Mouse (Mus musculus): ENCODE measurements around the gene Apom. TPM values are rescaled to one million over a fixed set of nuclear protein-coding genes. Genes with fewer than 3 reads are reported as not detected.

The Apom gene
- polyA plus RNA-seq, 1 experiment = 0.55 TPM

- Histone ChIP-seq H3K4me1 (replicated peaks; ENCODE audit: control insufficient read depth, insufficient read depth, low read length) (peaks cover 8% of the 10 kb centered on the region), H3K27me3 (ENCODE audit: control insufficient read depth, insufficient read depth, low read length) (no peaks in the 10 kb centered on the region), H3K4me3 (ENCODE audit: control insufficient read depth, insufficient read depth, low read length) (no peak overlapping the region), H3K27ac (ENCODE audit: control insufficient read depth, insufficient read depth, low read length) (no peak overlapping the region), H3K36me3 (ENCODE audit: control insufficient read depth, insufficient read depth, low read length) (peaks cover 71% of the 10 kb centered on the region)
- TF ChIP-seq CTCF (IDR thresholded peaks at IDR 0.05; ENCODE audit: borderline replicate concordance, control insufficient read depth, extremely low read depth, insufficient read depth, low read length, poor library complexity) (no peak), POLR2A (IDR thresholded peaks at IDR 0.05; ENCODE audit: control insufficient read depth, extremely low read depth, insufficient read depth, low read length, poor library complexity) (no peak)
- no peak for DNase-seq
- WGBS = 95% methylated on average over 7 of the region's 7 CpGs
Observed at GRCm38 (mm10) chr17:35159638-35160037, 27.8 kb upstream of the Apom start.

- no peak overlapping the region for H3K27ac ChIP-seq (ENCODE audit: control insufficient read depth, insufficient read depth, low read length)
- no peak overlapping the region for H3K4me3 ChIP-seq (ENCODE audit: control insufficient read depth, insufficient read depth, low read length)
- DNase-seq = no peak
- peaks cover 8% of the 10 kb centered on the region for H3K4me1 ChIP-seq (replicated peaks; ENCODE audit: control insufficient read depth, insufficient read depth, low read length)
- TF ChIP-seq POLR2A (IDR thresholded peaks at IDR 0.05; ENCODE audit: control insufficient read depth, extremely low read depth, insufficient read depth, low read length, poor library complexity) (no peak), CTCF (IDR thresholded peaks at IDR 0.05; ENCODE audit: borderline replicate concordance, control insufficient read depth, extremely low read depth, insufficient read depth, low read length, poor library complexity) (no peak)
- H3K27me3 ChIP-seq (ENCODE audit: control insufficient read depth, insufficient read depth, low read length) = no peaks in the 10 kb centered on the region
- peaks cover 78% of the 10 kb centered on the region for H3K36me3 ChIP-seq (ENCODE audit: control insufficient read depth, insufficient read depth, low read length)
- 97% methylated on average over 16 of the region's 16 CpGs for WGBS
Observed at GRCm38 (mm10) chr17:35158850-35159593, 27.2 kb upstream of the Apom start.

GRCm38 (mm10) chr17:35157661-35158175, 25.9 kb upstream of the Apom start:
- Histone ChIP-seq H3K4me3 (ENCODE audit: control insufficient read depth, insufficient read depth, low read length) (no peak overlapping the region), H3K27me3 (ENCODE audit: control insufficient read depth, insufficient read depth, low read length) (no peaks in the 10 kb centered on the region), H3K4me1 (replicated peaks; ENCODE audit: control insufficient read depth, insufficient read depth, low read length) (peaks cover 1% of the 10 kb centered on the region), H3K36me3 (ENCODE audit: control insufficient read depth, insufficient read depth, low read length) (peaks cover 91% of the 10 kb centered on the region), H3K27ac (ENCODE audit: control insufficient read depth, insufficient read depth, low read length) (no peak overlapping the region)
- TF ChIP-seq POLR2A (IDR thresholded peaks at IDR 0.05; ENCODE audit: control insufficient read depth, extremely low read depth, insufficient read depth, low read length, poor library complexity) (no peak), CTCF (IDR thresholded peaks at IDR 0.05; ENCODE audit: borderline replicate concordance, control insufficient read depth, extremely low read depth, insufficient read depth, low read length, poor library complexity) (no peak)
- DNase-seq = no peak
- WGBS = 98% methylated on average over 8 of the region's 8 CpGs

GRCm38 (mm10) chr17:35157254-35157653, 25.4 kb upstream of the Apom start:
- WGBS = 97% methylated on average over 8 of the region's 8 CpGs

GRCm38 (mm10) chr17:35156461-35157200, 24.8 kb upstream of the Apom start:
- no peaks in the 10 kb centered on the region for H3K27me3 ChIP-seq (ENCODE audit: control insufficient read depth, insufficient read depth, low read length)
- no peak for TF ChIP-seq CTCF (IDR thresholded peaks at IDR 0.05; ENCODE audit: borderline replicate concordance, control insufficient read depth, extremely low read depth, insufficient read depth, low read length, poor library complexity)
- TF ChIP-seq POLR2A (IDR thresholded peaks at IDR 0.05; ENCODE audit: control insufficient read depth, extremely low read depth, insufficient read depth, low read length, poor library complexity) = no peak
- H3K36me3 ChIP-seq (ENCODE audit: control insufficient read depth, insufficient read depth, low read length) = peaks cover 100% of the 10 kb centered on the region
- H3K4me1 ChIP-seq (replicated peaks; ENCODE audit: control insufficient read depth, insufficient read depth, low read length) = no peaks in the 10 kb centered on the region
- H3K4me3 ChIP-seq (ENCODE audit: control insufficient read depth, insufficient read depth, low read length) = no peak overlapping the region
- no peak overlapping the region for H3K27ac ChIP-seq (ENCODE audit: control insufficient read depth, insufficient read depth, low read length)
- DNase-seq = no peak
- 95% methylated on average over 33 of the region's 33 CpGs for WGBS

More at GRCm38 (mm10) chr17:35157254-35157653, 25.4 kb upstream of the Apom start:
- no peaks in the 10 kb centered on the region; the same call in 1 of the 2 replicates for H3K4me1 ChIP-seq (replicated peaks; ENCODE audit: control insufficient read depth, insufficient read depth, low read length)
- no peak overlapping the region for H3K27ac ChIP-seq (ENCODE audit: control insufficient read depth, insufficient read depth, low read length)
- H3K27me3 ChIP-seq (ENCODE audit: control insufficient read depth, insufficient read depth, low read length) = no peaks in the 10 kb centered on the region
- no peak for DNase-seq
- peaks cover 95% of the 10 kb centered on the region for H3K36me3 ChIP-seq (ENCODE audit: control insufficient read depth, insufficient read depth, low read length)
- no peak overlapping the region for H3K4me3 ChIP-seq (ENCODE audit: control insufficient read depth, insufficient read depth, low read length)
- no peak for TF ChIP-seq POLR2A (IDR thresholded peaks at IDR 0.05; ENCODE audit: control insufficient read depth, extremely low read depth, insufficient read depth, low read length, poor library complexity)
- no peak for TF ChIP-seq CTCF (IDR thresholded peaks at IDR 0.05; ENCODE audit: borderline replicate concordance, control insufficient read depth, extremely low read depth, insufficient read depth, low read length, poor library complexity)

- no peaks in the 10 kb centered on the region for H3K4me1 ChIP-seq (replicated peaks; ENCODE audit: control insufficient read depth, insufficient read depth, low read length)
- H3K27me3 ChIP-seq (ENCODE audit: control insufficient read depth, insufficient read depth, low read length) = no peaks in the 10 kb centered on the region
- no peak overlapping the region for H3K27ac ChIP-seq (ENCODE audit: control insufficient read depth, insufficient read depth, low read length)
- H3K36me3 ChIP-seq (ENCODE audit: control insufficient read depth, insufficient read depth, low read length) = peaks cover 97% of the 10 kb centered on the region
- over 99% methylated on average over 12 of the region's 12 CpGs for WGBS
- DNase-seq = no peak
- H3K4me3 ChIP-seq (ENCODE audit: control insufficient read depth, insufficient read depth, low read length) = no peak overlapping the region
- TF ChIP-seq CTCF (IDR thresholded peaks at IDR 0.05; ENCODE audit: borderline replicate concordance, control insufficient read depth, extremely low read depth, insufficient read depth, low read length, poor library complexity) (no peak), POLR2A (IDR thresholded peaks at IDR 0.05; ENCODE audit: control insufficient read depth, extremely low read depth, insufficient read depth, low read length, poor library complexity) (no peak)
Observed at GRCm38 (mm10) chr17:35155451-35155850, 23.6 kb upstream of the Apom start.
